Mouse (Mus musculus) gastrocnemius, postnatal 36 days (tissue): ENCODE measurements around the gene 9430097D07Rik. TPM values are rescaled to one million over a fixed set of nuclear protein-coding genes. Genes with fewer than 3 reads are reported as not detected.
A peak's percentile ranks its signal among the peaks of the same experiment; 100 is the strongest.

Experiments used
- DNase-seq, 2 experiments: peaks; one replicate each; pipeline ENCODE4 v3.0.0; 2022
- intact Hi-C: fragments of 180-260 bp; cut with DNase I; formaldehyde crosslinking; loops from one replicate; pipeline ENCODE4 v1.15.1; 2025
- long read RNA-seq, 2 experiments: library from polyadenylated mRNA; stranded (forward); transcript quantifications; one replicate each; pipeline ENCODE4 v2.0.0; 2021
- total RNA-seq, 2 experiments: library from RNA; stranded (reverse); gene quantifications; 2 replicates each; pipeline ENCODE4 v1.2.3; 2021

9430097D07Rik gene
- not detected for total RNA-seq
- long read RNA-seq, experiment 1, result 0 reads
- long read RNA-seq, experiment 2, result 0 reads

DNA sequence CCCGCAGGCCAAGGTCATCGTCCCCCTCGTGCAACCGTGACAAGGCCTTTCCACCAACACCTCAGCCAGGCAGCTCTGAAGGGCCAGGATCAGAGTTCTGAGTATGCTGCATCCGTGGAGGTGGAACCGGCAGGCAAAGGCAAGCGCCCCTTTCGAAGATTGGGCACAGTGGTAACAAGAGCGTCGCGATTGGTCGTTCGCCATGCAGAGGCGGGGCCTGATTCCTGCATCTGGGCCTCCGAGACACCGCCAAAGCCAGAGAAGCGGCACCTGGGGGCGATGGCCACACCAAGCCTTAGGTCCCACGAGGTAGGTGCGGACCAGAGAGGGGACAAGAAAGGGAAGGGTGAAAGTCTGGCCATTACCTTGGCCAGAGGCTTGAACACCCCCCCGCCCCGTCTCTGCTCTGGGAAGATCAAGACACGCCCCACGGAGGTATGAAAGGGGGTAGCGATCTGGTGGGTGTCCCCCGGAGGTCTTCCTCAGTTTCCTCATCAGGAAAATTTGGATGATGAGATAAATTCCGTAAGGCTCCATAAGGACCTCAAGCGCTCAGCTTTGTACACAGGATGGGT, at the start of gene 9430097D07Rik:
Gene 9430097D07Rik, minus strand, starts transcription at position 99 of the 575 bp plus-strand sequence.
- no peak for DNase-seq
- intact Hi-C loops, result loop anchor here (5.0 kb wide), 1 partner anchor 37 kb away; no protein-coding TSS in a partner anchor

DNA sequence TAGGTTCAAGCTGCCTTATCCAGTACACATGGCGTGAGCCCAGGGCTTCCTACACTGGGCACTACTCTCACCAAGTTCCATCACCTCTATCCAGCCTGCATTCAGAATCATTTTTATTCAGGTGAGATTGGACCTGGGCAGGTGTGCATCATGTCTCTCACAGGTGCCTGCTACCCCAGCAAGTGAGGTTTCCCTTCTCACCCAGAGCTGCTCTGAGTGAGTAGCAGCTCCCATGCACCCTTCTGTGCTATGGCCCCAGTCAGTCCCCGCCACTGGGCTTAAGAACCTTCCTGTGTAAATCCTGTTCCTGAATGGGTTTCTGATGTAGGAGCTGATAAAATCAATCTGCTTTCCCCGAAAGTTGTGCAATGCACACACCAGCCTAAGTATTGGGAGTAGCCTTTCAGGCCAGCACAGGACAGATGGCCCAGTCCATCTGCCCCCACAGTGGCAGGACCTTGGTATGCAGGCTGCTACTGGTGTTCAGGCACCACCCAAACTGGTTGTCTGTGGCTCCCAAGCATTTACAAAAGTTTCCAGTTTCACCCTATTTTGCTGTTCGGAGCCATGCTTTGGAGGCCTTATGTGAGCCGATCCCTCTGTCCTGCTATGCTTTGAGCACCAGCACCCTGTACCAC, 48.7 kb upstream of the 9430097D07Rik start:
- intact Hi-C loops, result no loop called here
- no peak for DNase-seq

DNA sequence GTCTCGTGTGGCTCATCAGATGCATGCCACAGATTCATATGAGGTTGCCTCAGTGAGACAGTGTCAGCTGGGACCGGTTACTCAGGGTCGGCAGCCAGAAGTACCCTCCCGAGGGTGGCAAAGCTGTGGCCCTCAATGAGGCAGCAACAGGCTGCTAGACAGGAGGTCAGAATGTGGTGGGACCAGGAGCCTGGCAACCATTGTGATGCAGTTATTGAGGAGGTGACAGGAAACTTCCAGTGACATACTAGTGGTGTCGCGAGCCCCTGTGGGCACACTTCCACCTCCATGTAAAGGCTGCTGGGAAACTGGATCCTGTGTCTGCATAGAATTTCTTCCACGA, 46.0 kb upstream of the 9430097D07Rik start, which contains the start of gene Ak1:
Gene Ak1, plus strand, starts transcription at position 242 of the 343 bp plus-strand sequence.
- DNase-seq, result peak in 1 of 2 experiments; percentile 20
- intact Hi-C loops, result no loop called here

DNA sequence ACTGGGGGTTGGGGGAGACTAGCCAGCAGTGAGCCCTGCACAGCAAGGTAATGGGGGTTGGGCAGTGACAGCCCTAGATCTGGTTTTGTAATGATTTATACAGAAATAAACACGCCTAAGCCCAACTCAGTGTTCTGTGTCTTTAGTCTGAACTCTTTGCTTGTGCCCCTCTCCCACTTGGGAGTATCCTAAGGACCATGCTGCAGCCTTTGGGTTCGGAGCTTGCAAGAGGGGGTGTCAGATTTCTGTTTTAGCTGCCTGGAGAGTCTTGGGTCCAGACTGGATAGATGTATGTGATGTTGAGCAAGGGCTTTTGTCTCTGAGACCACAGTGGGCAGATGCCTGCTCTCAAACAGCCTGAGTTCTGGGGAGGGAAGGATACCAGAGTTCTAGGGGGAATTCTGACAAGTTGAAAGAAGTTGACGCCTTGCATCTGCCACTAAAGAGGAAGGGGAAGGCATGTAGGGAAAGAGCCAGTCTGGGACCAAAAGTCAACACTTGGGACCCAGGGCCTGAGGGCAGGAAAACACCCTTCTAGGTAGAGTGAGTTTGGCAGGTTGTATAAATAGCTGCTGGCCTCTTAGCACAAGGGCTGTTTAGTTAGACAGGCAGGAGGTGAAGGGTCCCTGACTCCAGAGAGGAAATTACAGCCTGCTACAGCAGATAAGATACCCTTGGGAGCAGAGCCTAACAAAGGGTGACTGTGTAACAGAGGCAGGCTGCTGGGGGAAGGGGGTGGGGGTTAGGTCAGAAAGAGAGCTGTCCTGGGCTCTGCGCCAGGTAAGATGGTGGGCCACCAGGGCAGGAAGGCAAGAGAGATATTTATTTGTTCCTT, 45.4 kb upstream of the 9430097D07Rik start:
- intact Hi-C loops, result no loop called here
- peak in 1 of 2 experiments; percentile 29 for DNase-seq

DNA sequence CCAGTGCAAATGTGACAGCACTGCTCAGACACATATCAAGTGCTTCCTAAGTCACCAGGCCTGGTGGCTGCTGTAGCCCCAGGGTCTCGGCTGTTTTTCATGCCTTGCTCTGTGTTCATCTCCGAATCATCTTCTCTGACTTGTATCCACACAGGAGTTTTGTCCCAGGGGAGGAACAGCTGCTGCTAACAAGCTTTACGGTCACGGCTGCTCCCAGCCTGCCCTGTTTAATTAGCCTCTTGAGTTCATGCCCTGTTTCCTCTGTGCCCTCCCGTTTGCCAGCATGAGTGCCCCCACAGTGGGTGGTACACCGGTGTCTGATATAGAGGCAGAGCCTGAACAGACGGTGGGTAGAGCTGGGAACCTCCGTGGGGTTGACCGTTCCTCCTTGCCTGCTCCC, 42.6 kb upstream of the 9430097D07Rik start:
- no peak for DNase-seq
- intact Hi-C loops, result no loop called here

DNA sequence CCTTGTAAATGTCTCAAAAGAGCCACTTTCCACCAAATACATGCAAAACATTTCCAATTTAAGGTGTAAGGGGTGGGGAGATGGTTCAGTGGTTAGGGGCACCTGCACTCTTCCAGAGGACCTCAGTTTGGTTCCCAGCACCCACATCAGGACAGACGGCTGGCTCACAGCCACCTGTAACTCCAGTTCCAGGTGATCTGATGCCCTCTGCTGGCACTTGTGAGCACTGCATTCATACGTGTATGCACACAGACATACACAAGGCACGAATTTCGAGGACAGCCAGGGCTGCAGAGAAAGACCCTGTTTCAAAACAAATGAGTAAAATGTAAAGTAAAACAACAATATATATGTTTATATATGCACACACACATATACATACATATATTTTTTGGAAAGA, 42.1 kb upstream of the 9430097D07Rik start:
- intact Hi-C loops, result no loop called here

DNA sequence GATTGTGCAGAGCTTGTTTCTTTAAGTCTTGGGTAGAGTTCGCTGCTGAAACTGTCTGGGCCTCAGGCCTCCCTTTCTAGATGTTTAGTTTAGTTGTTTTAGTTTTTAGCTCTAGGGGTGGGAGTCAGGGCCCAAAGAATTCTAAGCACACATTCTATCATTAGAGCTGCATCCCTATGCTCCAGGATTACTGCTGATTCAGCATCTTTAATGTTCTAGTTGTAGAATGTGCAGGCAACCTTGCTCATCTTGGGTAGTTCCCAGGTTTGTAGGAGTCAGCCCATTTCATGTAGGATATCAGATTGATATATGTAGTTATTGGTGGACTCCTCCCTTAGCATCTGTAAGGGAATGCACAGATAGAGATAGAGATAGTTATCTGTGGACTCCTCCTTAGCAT, 41.6 kb upstream of the 9430097D07Rik start:
- intact Hi-C loops, result no loop called here
- DNase-seq, result no peak

More for the DNA sequence above, 42.1 kb upstream of the 9430097D07Rik start:
- DNase-seq, result no peak

DNA sequence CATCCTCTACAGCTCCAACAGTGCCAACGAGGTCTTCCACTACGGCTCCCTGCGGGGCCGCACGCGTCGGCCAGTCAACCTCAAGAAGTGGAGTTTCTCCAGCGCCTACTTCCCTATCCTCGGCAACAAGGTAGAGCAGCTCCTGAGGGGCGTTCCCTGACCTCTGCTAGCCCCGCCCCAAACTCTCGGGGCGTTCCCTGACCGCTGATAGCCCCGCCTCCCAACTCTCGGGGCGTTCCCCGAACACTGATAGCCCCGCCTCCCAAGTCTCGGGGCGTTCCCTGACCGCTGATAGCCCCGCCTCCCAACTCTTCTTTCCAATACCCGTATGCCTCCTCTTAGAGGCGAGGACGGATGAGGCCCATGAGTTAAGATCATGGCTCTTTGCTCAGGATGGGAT, 36.8 kb upstream of the 9430097D07Rik start:
- no peak for DNase-seq
- intact Hi-C loops, result loop anchor here (5.0 kb wide), 1 partner anchor 35 kb away; the partner anchor contains the start of gene 9430097D07Rik

DNA sequence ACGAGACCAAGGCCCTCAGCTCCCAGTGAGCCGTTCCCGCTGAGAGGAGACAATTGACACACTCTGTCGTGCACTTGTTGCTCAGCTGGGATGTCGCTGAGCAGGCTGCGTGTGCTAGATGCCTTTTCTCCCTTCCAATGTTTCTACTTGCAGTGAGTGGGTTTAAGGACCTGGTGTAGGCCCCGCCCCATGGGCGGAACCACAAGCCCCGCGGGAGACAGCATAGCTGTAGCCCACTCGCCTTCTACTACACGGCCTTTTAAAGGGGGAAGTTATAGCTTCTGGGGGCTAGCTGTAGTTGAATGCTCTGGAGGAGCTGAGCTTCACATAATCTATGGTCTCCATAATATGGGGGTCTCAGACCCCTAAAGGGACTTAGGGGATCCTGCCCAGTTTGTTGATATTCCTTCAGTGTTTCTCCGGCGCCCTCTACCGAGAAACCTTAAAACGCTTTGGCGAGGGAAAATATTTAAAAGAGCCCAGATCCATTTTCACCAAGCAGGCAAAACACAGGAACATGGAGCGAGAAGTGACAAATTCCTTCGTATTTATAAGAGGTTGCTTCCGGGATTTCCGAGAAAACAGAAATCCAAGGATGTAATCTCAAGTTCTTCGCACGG, 35.2 kb upstream of the 9430097D07Rik start:
- intact Hi-C loops, result loop anchor here (5.0 kb wide), 1 partner anchor 33 kb away; the partner anchor contains the start of gene 9430097D07Rik
- DNase-seq, result no peak

DNA sequence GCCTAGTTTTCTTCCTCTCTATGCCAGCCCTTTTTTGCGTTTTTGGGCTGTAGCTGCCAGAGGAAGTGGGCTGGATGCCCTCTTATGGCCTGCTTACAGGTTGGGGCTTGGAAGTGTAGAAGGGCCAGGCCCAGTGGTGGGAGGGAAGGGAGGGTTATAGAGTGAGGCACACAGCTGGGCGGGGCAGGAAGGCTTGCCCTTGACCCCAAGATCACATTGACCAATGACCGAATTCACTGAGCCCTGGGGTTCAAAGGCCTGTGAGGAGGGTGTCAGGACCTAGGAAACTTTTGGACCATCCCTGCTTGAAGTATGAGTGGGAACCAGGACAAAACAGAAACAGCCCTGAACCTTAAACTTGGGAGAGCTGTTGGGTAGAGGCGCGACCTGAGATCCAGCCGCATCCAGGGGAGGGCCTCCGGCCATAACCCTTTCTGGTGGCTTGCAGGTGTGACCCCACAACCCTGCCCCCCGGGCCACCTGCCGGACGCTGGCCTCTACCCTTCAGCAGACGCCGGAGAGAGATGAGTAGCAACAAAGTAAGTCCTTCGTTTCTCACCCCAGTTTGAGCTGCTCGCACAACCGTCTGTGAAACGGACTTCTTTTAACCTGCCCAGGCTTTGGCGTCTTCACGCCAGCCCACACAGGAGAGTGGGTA, 33.4 kb upstream of the 9430097D07Rik start:
- intact Hi-C loops, result no loop called here
- no peak for DNase-seq

DNA sequence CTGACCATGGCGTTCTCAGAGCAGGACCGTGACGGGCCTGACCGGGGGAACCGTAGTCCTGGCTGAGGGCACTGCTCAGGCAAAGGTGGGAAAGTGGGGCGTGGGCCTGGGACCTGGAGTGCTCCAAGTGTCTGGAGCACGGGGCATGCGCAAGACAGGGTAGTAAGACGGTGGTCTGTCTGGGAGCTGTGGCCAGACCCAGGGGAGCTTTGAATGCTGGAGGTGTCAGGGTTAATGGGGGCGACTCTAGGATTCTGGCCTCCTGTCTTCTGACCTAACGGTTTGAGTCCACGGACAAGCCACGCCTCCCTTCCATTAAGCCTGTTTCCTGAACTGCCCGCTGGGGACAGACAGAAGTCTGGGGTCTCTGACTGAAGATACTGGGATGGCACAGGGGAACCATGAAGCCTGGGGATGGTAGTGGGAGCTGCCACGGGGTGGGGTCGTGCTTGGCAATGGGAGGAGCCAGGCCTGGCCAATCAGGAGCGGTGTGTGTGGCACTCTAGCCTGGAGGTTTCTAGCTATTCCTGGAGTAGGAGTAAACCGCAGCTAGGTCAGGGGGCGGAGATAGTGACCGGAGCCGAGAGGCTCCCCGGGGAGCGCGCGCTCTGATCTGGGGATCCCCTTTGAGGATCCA, 32.8 kb upstream of the 9430097D07Rik start:
- intact Hi-C loops, result no loop called here

DNA sequence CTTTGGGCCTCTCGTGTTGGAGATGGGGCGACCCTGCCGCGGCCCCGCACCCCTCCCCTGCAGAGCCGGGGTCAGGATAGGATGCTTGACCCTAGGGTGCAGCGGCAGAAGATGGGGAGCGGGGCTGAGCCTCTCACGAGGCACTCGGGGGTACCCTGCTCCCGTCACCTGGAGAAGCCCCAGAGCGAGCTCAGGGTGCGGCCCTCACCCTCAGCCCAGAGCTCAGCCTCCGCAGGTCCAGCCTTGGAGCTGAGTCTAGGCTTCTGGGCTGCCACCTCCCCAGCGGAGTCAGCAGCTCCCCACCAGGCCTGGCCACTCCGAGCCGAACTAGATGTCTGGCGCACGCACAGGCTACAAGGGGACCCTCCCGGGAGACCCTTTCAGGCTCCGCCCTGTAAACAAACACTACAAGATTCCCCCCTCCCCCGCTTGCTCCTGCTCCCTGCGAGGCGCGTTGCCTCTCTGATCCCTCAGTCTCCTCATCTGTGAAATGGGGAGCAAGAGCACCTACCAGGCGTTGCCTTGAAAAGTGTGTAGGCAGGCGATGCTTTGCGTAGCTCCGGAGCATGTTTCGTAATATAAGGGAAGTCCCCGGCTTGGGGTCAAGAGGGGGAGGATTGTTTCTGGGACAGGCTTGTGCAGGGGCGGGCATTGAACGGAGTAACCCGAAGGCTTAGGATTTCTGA, 31.9 kb upstream of the 9430097D07Rik start:
- intact Hi-C loops, result no loop called here
- peak in 1 of 2 experiments; percentile 56 for DNase-seq

More for the DNA sequence above, 32.8 kb upstream of the 9430097D07Rik start:
- peak; percentile 76 to 80 for DNase-seq

DNA sequence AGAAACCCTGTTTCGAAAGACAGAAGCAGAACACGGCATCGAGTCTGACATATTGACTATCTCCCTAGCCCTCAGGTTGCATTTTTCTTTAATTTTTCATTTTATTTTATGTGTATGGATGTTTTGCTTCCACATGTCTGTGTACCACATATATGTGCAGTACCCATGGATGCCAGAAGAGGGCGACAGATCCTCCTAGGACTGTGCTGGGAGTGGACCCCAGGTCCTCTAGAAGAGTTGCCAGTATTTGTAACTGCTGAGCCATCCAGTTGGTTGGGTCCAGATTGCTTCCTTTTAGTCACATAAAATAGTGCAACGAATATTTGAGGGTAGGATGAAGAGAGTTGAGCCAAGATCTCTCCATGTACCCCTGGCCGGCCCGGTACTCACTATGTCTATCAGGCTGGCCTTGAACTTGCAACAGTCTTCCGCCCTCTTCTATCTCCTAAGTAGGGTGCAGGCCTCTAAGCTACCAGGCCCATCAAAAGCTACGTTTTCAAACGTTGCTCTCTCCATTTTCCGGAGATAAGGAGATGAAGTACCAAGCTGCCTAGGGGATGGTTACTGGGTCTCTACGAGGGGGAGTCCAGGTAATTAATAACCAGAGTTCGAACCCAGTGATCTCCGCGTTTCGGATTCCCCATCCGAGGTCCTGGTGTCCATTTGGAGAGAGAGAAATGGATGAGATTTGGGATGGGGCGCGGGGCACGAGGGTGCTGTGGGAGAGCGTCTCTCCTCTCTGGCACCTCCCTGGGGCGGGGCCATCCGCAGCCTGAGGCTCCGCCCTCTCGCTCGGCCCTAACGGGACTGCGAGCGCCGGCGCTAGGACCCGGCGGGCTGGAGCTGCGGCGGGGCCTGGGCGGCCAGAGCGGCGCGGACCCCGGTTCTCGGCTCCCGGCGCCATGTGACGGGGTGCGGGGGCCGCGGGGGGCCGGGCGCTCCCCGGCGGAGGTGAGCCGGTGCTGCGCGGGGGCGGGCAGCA, 31.0 kb upstream of the 9430097D07Rik start:
- intact Hi-C loops, result no loop called here

DNA sequence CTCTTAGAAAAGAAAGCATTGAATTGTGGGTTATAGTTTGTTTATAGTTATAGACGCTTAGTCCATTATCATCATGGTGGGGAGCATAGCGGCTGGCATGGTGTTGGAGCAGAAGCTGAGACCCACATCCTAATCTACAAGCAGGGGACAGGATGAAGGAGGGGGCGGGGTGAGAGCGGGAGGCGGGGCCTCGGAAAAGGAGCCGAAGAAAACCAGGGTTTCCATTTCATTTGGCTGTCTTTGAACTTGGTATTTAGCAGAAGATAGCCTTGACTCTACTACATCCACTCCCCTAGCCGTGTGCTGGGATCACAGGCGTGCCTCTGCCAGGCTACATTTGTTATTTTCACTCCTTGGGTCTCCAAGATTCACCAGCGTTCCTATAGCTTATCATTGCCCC, 29.1 kb upstream of the 9430097D07Rik start:
- no peak for DNase-seq
- intact Hi-C loops, result no loop called here

More for the DNA sequence above, 31.0 kb upstream of the 9430097D07Rik start:
- peak; percentile 81 to 88 for DNase-seq

DNA sequence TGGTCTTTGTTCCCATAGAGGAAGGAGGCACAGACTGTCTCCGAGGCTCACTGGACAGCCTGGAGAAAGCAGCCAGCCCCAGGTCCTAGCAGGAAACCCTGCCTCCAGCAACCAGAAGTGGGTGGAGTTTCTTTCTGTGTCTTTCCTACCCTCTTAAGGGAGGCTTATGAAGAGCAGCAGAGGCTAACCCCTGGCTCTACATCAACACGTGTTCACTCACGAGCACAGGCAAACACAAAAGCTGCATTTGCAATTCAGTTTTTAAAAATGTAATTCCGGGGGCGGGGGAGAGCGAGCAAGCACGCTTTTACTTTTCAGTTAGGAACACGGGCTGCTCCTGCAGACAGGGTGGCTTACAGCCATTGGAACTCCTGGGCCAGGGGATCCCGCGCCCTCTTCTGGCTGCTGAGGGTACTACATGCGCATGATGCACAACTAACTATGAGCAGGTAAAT, 27.1 kb upstream of the 9430097D07Rik start:
- intact Hi-C loops, result loop anchor here (1.0 kb wide), 1 partner anchor 18 kb away; no protein-coding TSS in a partner anchor
- peak; percentile 88 to 92 for DNase-seq

DNA sequence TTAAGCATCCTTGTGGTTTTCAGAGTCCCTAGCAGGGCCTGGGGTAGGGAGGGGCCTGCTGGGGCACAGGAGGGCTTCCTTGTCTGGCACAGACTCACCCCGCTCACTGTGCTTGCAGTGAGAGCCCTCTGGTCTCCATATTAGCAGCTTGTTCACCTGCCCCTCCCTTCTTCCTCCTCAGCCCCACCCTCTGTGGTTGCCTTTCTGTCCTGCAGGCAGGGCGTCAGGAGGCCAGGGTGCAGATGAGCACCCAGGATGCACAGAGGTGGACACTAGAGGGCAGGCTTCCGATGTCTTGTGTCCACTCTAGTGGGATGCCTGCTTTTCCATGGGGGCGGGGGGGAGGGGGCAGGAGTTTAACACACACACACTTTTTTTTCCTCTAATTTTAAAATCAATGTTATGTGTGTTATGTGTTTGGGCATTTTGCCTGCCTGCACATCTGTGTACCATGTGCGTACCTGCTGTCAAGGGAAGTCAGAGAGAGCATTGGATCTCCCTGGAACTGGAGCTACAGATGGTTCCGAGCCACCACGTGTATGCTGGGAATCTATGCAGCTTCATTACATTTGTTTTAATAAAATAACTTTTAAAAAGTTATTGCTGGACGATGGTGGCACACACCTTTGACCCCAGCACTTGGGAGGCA, 26.1 kb upstream of the 9430097D07Rik start:
- DNase-seq, result no peak
- intact Hi-C loops, result loop anchor here (1.0 kb wide), 1 partner anchor 17 kb away; no protein-coding TSS in a partner anchor

DNA sequence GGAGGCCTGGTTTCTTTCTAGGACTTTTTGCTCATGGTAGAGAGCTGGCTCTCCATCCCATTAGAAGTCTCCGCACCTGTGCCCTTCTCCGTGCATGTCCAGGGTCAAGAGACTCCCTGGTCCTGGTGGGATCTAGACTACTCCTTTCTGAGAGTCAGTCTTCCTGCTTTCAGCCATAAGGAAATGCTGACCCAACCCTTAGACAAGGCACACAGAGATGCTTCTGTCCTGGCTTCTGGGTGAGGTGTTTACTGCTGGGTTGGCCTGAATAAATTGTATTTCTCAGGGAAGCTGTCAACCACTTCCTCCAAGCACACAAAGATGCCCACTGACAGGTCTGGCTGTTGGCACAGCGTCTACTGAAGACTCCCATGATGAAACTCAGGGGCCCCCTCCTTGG, 23.9 kb upstream of the 9430097D07Rik start, which contains the start of gene St6galnac6:
Gene St6galnac6, plus strand, starts transcription at position 301 of the 400 bp plus-strand sequence.
- no peak for DNase-seq
- intact Hi-C loops, result no loop called here
